8 mouse cellular contexts compared by ENCODE assay signal in the genomic region with DNA sequence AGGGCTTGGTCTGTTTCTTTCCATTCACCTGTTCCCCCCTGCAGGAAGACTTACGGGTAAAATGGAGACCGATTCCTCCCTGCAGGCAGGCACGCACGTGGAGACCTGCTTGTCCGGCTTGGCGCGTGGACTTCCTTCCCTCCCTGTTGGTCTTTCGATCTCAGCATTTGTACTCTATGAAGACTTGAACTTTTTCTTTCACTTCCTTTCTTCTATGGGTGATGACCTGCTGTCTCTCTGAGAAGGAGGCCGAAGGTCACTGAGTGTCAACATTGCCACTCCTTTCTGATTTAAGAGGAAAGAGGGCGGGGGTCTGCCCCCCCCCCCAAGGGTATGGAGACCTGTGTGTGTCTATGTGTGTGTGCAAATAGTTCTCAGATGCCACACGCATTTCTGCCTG. TPM values are rescaled to one million over a fixed set of nuclear protein-coding genes. Genes with fewer than 3 reads are reported as not detected.
A peak's percentile ranks its signal among the peaks of the same experiment; 100 is the strongest.
DNase-seq lines count a peak whose midpoint lies in the region; ATAC-seq and TF ChIP-seq lines count a peak whose summit lies in the region.

No protein-coding gene starts in this region.

- peak overlapping the region; percentile 88 for H3K4me2 ChIP-seq in neural tube, embryonic 12.5 days (replicated peaks)

- 49% methylated on average over 11 of the region's 11 CpGs for WGBS in neural tube, embryonic 12.5 days

- peak; percentile 29 for DNase-seq in kidney, adult 9 months
- no peak for DNase-seq in kidney, adult 11 months
- peak; percentile 27 for DNase-seq in kidney, postnatal 10 days
- DNase-seq in cerebellum, adult 11 months: no peak
- DNase-seq in cerebellum, postnatal 4 days (ENCODE audit: low spot score in 2 of 2): no peak
- DNase-seq in ovary, postnatal 36 days (ENCODE audit: low spot score): no peak

- H3K27ac ChIP-seq in embryonic fibroblast, embryonic 13.5 days (ENCODE audit: insufficient read depth, low read length): no peak overlapping the region
- H3K27ac ChIP-seq in neural tube, embryonic 12.5 days: no peak overlapping the region

- no peak for TF ChIP-seq CTCF in embryonic fibroblast, embryonic 13.5 days (IDR thresholded peaks at IDR 0.05; ENCODE audit: borderline replicate concordance, insufficient read depth, low read length)

- no peaks in the 10 kb centered on the region for H3K36me3 ChIP-seq in neural tube, embryonic 12.5 days

- H3K9ac ChIP-seq in neural tube, embryonic 12.5 days: 0 out of 2 replicates have a peak overlapping the region, but pooled peaks have one; percentile 94

- no peaks in the 10 kb centered on the region; the same call in 1 of the 2 replicates for H3K27me3 ChIP-seq in neural tube, embryonic 12.5 days (replicated peaks)

- TF ChIP-seq POLR2A in embryonic fibroblast, embryonic 13.5 days (IDR thresholded peaks at IDR 0.05; ENCODE audit: low read depth, low read length): no peak

- H3K4me1 ChIP-seq in embryonic fibroblast, embryonic 13.5 days (ENCODE audit: control insufficient read depth, insufficient read depth, low read length): peaks cover 4% of the 10 kb centered on the region; the same call in 1 of the 2 replicates
- peaks cover 44% of the 10 kb centered on the region for H3K4me1 ChIP-seq in neural tube, embryonic 12.5 days

- peak overlapping the region; percentile 47 for H3K4me3 ChIP-seq in embryonic fibroblast, embryonic 13.5 days (ENCODE audit: insufficient read depth, low read length)
- peak overlapping the region; percentile 87; the same call in 1 of the 2 replicates for H3K4me3 ChIP-seq in neural tube, embryonic 12.5 days

- no peak for ATAC-seq in neural tube, embryonic 12.5 days (ENCODE audit: low FRiP score, low read depth)

- no peaks in the 10 kb centered on the region for H3K9me3 ChIP-seq in neural tube, embryonic 12.5 days

RNA-seq across cellular contexts. Expression of a gene that starts 0.8 kb away (rescaled TPM):
- 63.9 and 73.7 TPM in 2 replicates for polyA plus RNA-seq in embryonic fibroblast, embryonic 13.5 days (2011; ENCODE audit: insufficient read length, low read depth, missing spikeins)
- 0.57 and 1.0 TPM in 2 replicates for polyA plus RNA-seq in neural tube, embryonic 12.5 days (2016; fragmentation: Nextera tagmentation; extraction: Ambion mirVana)

Comparison
In these comparisons a context has a peak if more than half of its experiments do, and no peak if none do; other contexts are left out.
1. DNase-seq: peak in kidney, adult 9 months (single experiment) and kidney, postnatal 10 days (single experiment); none in kidney, adult 11 months (single experiment), cerebellum, adult 11 months (single experiment), cerebellum, postnatal 4 days (0 of 2) and ovary, postnatal 36 days (single experiment).
2. RNA of a gene that starts 0.8 kb away (polyA plus RNA-seq): 63.9 to 73.7 TPM in embryonic fibroblast, embryonic 13.5 days; 0.57 to 1.0 TPM in neural tube, embryonic 12.5 days; every median in the first group is over 10 times any median in the second.